Mouse (Mus musculus) kidney, adult 9 months (tissue): ENCODE measurements around the gene Klk1b24.
"Not testable (repeated sequence)": the region's sequence is repeated elsewhere in the genome, so short reads cannot be mapped to it uniquely, and the experiment has no call there.

Experiments
- DNase-seq: peaks from one replicate; pipeline ENCODE4 v3.0.0; 2022

Klk1b24 gene

DNA sequence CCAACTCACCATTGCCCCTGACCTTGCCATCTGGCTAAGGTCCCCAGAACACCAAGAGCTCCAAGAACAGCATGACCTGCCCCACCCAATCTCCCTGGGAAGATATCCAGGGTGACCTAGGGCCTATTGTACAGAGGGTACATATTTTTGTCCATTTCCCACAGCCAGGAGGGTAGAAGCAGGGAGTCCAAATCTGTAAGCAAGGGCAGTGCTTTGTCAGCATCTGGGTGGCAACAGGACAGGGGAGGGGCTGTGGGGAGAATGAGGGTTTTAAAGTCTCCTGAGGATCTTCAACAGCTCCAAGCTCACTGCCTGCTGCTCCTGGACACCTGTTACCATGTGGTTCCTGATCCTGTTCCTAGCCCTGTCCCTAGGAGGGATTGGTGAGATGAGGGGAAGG is at the start of gene Klk1b24:
TSS of gene Klk1b24 (plus strand) at position 301 of the 400 bp plus-strand sequence.
- not testable (repeated sequence) for DNase-seq

DNA sequence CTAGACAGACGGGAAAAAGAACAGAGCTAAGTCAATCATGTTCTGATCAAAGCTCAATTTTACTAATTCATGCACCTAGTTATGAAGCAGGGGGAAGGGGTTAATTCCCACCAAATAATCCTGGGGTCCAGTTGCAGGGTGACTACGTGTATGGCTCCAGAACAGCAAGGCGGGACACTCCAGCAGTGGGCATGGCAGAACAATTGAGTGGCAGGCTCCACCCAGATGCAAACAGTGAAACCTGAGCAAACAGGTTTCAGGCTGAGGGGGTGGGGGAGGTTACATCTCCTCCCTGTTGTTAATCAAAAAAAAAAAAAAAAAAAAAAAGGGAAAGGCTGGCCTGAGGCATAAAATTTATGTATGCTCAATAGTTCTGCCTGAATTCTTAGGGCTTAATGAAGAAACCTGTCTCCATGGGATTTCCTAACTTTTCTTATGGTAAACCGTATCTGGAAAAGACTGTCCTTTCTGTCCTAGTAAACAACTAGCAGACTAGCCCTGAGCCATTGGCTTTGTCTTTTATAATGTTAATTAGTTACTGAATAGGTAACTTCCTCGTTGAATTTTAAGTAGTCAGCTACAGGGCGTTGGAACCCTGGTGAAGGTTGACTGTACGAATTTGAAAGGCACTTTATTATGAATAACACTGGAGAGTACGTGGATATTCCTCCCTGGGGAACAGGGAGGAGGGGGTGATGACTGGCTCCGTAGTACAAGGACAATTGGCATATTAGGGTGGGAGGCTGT is 8.6 kb upstream of the Klk1b24 start:
- peak; percentile 78 for DNase-seq

DNA sequence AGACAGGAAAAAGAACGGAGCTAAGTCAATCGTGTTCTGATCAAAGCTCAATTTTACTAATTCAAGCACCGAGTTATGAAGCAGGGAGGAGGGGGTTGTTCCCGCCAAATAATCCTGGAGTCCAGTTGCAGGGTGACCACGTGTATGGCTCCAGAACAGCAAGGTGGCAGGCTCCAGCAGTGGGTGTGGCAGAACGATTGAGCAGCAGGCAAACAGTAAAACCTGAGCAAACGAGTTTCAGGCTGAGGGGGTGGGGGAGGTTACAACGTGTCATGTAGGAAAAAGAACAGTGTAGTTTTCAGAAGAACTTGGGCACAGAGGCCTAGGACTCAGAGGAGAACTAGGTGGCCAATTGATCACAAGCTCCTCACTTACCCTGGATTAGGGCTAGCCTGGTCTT is 1.5 kb upstream of the Klk1b24 start:
- DNase-seq: peak; percentile 26

DNA sequence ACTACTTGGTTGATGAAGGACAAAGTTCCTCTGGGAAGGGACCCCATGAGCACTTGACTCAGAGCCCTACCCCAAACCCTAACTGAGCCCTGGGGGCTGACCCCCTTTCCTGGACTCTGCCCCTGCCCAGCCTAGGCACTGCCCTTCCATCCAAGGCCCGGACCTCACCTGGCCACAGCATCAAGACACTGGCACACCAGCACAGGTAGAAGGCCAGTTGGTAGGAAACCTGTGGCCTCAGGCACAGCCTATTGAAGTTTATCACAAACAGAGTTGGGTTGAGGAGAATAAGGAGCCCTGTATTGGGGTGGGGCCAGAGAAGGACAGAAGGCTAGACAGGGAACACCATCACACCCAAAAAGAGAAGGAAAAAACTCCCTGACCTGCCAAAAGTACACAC is 5.4 kb downstream of the Klk1b24 start:
- DNase-seq: not testable (repeated sequence)

DNA sequence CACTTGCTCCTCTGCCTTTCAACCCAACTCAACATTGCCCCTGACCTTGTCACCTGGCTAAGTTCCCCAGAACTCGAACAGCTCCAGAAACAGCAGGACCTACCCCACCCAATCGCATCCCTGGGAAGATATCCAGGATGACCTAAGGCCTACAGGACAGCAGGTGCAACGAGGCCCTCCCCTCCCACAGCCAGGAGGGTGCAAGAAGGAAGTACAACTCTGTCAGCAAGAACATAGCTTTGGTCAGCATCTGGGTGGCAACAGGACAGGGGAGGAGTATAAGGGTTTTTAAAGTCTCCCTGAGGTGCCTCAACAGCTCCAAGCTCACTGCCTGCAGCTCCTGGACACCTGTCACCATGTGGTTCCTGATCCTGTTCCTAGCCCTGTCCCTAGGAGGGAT is 9.9 kb downstream of the Klk1b24 start, which contains the start of gene Klk1b3:
TSS of gene Klk1b3 (plus strand) at position 301 of the 400 bp plus-strand sequence.
- DNase-seq: no peak

DNA sequence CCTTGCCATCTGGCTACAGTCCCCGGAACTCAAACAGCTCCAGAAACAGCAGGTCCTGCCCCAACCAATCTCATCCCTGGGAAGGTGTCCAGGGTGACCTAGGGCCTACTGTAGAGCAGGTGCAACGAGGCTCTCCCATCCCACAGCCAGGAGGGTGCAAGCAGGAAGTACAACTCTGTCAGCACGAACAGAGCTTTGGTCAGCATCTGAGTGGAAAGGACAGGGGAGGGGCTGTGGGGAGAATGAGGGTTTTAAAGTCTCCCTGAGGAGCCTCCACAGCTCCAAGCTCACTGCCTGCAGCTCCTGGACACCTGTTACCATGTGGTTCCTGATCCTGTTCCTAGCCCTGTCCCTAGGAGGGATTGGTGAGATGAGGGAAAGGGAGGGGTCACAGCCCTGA is 19.1 kb downstream of the Klk1b24 start, which contains the start of gene Klk1b4:
TSS of gene Klk1b4 (plus strand) at position 301 of the 400 bp plus-strand sequence.
- DNase-seq: not testable (repeated sequence)

DNA sequence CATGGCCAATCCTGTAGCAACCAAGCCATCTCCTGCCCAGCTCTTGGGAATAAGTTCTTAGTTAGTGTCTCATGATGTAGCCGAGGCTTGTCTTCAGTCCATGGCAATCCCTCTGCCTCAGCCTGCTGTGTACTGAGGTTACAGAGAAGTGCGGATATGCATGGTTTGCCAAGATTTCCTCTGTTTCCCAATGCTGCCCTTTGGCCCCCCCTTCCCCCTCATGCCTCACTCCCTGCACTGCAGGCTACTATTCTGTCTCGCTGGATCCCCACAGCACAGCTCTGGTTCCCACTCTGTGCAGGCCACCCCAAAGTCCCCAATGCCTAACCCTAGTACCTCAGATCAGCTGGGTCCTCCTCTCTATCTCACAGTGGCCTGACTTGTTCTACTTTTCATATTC is 20.3 kb downstream of the Klk1b24 start:
- DNase-seq: no peak

DNA sequence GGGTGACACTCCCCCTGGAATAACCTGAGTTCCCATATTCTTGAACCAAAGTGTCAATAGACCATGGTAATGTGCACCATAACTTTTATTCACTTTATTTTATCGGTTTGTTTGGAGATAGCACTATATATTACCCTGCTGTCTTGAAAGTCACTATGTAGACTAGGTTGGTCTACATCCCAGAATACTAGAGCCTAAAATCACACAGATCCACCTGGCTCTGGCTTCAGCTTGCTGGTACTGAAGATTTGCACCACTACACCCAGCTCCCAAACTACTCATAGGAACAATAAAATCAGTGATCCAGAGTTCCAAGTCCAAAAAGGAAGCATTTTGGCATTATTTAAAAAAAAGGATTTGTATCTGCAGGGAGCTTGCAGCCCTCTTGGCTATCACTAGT is 27.6 kb downstream of the Klk1b24 start, which contains the start of gene Klk1b5:
TSS of gene Klk1b5 (plus strand) at position 301 of the 400 bp plus-strand sequence.
- DNase-seq: no peak

DNA sequence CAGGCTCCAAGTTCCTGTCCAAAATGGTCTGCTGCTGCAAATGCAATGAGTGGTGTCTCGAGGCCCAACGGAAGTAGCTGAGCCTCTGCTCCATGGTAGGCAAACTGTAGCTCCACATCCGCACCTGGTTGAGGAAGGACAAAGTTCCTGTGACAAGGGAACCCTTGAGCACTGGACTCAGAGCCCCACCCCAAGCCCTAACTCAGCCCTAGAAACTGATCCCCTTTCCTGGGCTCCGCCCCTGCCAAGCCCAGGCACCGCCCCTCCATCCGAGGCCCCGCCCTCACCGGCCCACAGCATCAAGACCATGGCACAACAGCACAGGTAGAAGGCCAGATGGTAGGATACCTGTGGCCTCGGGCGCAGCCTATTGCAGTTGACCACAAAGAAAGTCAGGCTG is 33.6 kb downstream of the Klk1b24 start:
- DNase-seq: not testable (repeated sequence)

DNA sequence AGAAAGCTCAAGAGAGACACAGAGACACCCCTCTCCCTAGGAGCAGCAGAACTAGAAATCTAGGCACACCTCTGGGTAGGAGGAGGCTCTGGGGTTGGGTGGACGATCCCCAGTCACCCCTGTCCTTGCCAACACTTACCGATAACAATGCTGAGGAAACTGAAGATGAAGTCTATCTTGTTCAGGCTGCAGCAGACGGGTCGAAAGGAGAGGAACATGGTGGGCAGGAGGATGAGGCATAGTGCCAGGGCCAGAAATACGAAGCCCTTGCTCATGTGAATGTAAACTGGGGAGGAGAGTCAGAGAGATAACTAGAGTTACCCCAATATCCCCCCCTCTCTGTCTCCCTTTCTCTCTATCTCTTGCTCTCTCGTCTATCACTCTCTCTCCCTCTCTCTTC is 34.3 kb downstream of the Klk1b24 start:
- not testable (repeated sequence) for DNase-seq

DNA sequence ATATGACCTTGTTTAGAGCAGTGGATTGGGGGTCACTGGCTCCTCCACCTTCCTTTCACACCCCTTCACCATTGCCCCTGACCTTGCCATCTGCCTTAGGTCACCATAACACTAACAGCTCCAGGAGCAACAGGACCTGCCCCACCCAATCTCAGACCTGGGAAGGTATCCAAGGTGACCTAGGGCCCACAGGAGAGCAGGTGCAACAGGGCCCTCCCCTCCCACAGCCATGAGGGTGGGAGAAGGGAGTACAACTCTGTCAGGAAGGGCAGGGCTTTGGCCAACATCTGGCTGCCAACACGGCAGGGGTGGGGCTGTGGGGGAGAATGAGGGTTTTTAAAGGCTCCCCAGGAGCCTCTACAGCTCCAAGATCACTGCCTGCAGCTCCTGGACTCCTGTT is 37.0 kb downstream of the Klk1b24 start, which contains the start of gene Klk1:
TSS of gene Klk1 (plus strand) at position 285 of the 400 bp plus-strand sequence.
- DNase-seq: peak; percentile 69

DNA sequence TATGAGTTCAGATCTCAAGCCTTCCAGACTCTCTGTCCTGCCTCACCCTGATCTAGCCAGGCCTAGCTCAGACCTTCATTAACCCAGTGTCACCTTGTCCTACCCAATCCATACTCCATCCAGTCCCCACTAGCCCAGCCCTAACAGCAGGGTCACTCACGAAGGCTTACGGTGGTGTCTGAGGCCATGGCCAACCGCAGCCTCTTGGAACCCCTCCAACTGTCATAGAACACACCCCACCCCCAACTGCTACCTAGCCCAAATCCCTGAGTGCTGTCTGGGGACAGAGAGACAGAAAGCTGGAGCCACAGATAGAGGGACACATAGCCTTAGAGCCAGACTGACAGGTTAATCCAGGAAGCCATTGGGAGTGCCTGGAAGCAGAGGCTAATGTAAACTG is 47.9 kb downstream of the Klk1b24 start, which contains the start of gene Gm36864:
TSS of gene Gm36864 (plus strand) at position 269 of the 400 bp plus-strand sequence.
- no peak for DNase-seq

DNA sequence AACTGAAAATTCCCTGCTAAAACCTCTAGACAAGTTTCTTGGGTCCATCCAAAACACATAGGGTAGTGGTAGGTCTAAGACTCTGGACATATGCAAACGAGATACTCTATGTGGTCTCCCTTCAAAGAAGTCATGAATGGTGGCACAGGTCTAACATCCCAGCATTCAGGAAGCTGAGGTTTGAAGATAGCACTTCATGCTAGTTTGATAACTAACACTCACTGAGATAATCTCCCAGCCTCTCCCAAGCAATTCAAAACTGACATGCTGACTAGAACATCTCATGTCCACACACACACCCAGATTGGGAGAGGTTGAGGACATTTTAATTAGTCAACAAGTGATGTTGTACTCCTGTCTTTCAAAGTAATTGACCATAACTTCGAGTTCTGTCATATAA is 51.9 kb downstream of the Klk1b24 start:
- no peak for DNase-seq

DNA sequence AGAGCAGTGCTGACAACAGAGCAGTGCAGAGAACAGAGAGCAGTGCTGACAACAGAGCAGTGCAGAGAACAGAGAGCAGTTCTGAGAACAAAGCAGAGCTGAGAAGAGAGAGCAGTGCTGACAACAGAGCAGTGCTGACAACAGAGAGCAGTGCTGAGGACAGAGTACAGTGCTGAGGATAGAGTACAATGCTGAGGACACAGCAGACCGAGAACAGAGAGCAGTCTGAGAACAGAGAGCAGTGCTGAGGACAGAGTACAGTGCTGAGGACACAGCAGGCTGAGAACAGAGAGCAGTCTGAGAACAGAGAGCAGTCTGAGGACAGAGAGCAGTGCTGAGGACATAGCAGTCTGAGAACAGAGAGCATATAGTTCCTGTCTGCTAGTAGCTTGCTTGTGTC is 52.7 kb downstream of the Klk1b24 start:
- DNase-seq: peak; percentile 37

DNA sequence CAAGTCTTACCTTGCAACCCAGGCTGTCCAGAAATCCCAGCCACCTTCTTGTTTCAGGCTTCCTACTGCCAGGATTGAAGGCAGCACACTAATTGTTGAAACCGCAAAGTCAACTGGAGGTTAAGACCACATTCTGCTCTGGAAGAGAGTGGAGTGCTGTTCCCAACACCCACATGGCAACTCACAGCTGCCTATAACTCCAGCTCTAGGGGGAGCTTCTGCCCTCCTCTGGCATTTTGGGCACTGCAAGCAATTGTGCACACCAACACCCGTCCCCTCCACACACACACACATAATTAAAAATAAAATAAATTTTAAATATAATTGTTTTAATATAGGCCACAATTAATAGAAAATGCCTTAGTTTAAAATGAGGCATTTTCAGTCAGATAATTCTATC is 53.1 kb downstream of the Klk1b24 start:
- DNase-seq: peak; percentile 36
